Mouse (Mus musculus) stomach, postnatal 0 days (tissue): ENCODE data around the gene Sfpq. TPM values are rescaled to one million over a fixed set of nuclear protein-coding genes. Genes with fewer than 3 reads are reported as not detected.
"Not testable (repeated sequence)": the region's sequence is repeated elsewhere in the genome, so short reads cannot be mapped to it uniquely, and the experiment has no call there.

Experiments used
- ATAC-seq: fragments of 200-750 bp; cut with Nextera tagmentation; 2 replicates; pipeline ENCODE4 v1.8.0; 2017; ENCODE audit not compliant: low FRiP score, low TSS enrichment
- DNase-seq: peaks from one replicate; pipeline ENCODE4 v3.0.0-alpha.2; 2016; ENCODE audit warnings: low spot score
- H3K27ac ChIP-seq: fragments of 300-500 bp; sonication (generic); replicated peaks from 2 replicates; pipeline ENCODE4 v1.5.1; 2014; ENCODE audit warnings: mild to moderate bottlenecking, control low read depth
- H3K27me3 ChIP-seq: fragments of 300-500 bp; sonication (generic); 2 replicates; pipeline ENCODE4 v1.6.1; 2014; ENCODE audit warnings: low read length; ENCODE audit not compliant: control insufficient read depth, insufficient read depth
- H3K36me3 ChIP-seq: fragments of 300-500 bp; sonication (generic); 2 replicates; pipeline ENCODE4 v1.6.1; 2014; ENCODE audit warnings: low read length, mixed read lengths; ENCODE audit not compliant: control insufficient read depth, insufficient read depth
- H3K4me1 ChIP-seq: fragments of 300-500 bp; sonication (generic); replicated peaks from 2 replicates; pipeline ENCODE4 v1.6.1; 2014; ENCODE audit warnings: antibody characterized with exemption; ENCODE audit not compliant: control insufficient read depth, insufficient read depth
- H3K4me2 ChIP-seq: fragments of 300-500 bp; sonication (generic); replicated peaks from 2 replicates; pipeline ENCODE4 v1.6.1; 2014; ENCODE audit warnings: low read depth, mild to moderate bottlenecking, control low read depth, moderate library complexity
- H3K4me3 ChIP-seq: fragments of 300-500 bp; sonication (generic); 2 replicates; pipeline ENCODE4 v1.5.1; 2014; ENCODE audit warnings: low read depth, low read length, control low read depth
- H3K9ac ChIP-seq: fragments of 300-500 bp; sonication (generic); 2 replicates; pipeline ENCODE4 v1.6.1; 2014; ENCODE audit warnings: mild to moderate bottlenecking, low read length, control low read depth, mixed read lengths
- H3K9me3 ChIP-seq: fragments of 300-500 bp; sonication (generic); 2 replicates; pipeline ENCODE4 v1.6.1; 2016; ENCODE audit warnings: low read length; ENCODE audit not compliant: control insufficient read depth
- CTCF ChIP-seq: IDR thresholded peaks from 2 replicates; pipeline ENCODE4 v1.5.1; 2016; ENCODE audit warnings: antibody characterized with exemption, low read depth, mild to moderate bottlenecking, moderate library complexity
- EP300 ChIP-seq: optimal IDR thresholded peaks from 2 replicates; pipeline ENCODE3; 2016; ENCODE audit warnings: antibody characterized with exemption
- WGBS: fragments of 180-500 bp; shearing (Covaris S2); extraction: QIAGEN DNeasy Blood & Tissue Kit; methylation state at CpG from one replicate; pipeline ENCODE4 v1.1.7; 2014; 5-methylcytosine and 5-hydroxymethylcytosine counted together
- polyA plus RNA-seq: library from polyadenylated mRNA; unstranded; fragments of >200 nt; fragmentation: Nextera tagmentation; extraction: Ambion mirVana; gene quantifications from 2 replicates; pipeline ENCODE4 v1.2.1, GENCODE M21; 2015

The Sfpq gene
- polyA plus RNA-seq: 41.5 and 42.9 TPM in 2 replicates

DNA sequence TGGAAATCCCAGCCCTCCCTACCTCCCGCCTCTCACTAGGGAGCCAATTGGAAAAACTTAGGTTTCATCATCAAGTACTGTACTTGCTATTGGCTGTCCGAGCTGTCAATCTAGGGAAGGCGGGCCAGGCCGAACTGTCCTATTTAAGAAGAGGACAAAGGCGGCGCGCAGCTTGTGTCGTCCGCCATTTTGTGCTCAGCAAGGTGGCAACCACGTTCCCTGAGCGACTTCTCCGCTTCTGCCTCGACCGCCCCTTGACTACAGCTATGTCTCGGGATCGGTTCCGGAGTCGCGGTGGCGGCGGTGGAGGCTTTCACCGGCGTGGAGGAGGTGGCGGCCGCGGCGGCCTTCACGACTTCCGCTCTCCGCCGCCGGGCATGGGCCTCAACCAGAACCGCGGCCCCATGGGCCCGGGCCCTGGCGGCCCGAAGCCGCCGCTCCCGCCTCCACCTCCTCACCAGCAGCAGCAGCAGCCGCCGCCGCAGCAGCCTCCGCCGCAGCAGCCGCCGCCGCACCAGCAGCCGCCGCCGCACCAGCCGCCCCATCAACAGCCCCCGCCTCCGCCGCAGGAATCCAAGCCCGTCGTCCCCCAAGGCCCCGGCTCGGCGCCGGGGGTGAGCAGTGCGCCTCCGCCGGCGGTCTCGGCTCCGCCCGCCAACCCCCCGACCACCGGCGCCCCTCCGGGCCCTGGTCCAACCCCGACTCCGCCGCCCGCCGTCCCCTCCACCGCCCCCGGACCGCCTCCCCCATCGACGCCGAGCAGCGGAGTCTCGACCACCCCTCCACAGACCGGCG lies at the start of gene Sfpq:
Gene Sfpq (plus strand): TSS at position 174 of the 795 bp plus-strand sequence.
- Histone ChIP-seq H3K9ac (peak within 1 kb of the TSS; percentile 100), H3K9me3 (no peaks in the 10 kb centered on the region), H3K4me2 (peak within 1 kb of the TSS; percentile 86), H3K36me3 (peaks cover 5% of the 10 kb centered on the region; the same call in 1 of the 2 replicates), H3K27me3 (no peaks in the 10 kb centered on the region), H3K4me1 (peaks cover 3% of the 10 kb centered on the region; the same call in 1 of the 2 replicates), H3K27ac (peak within 1 kb of the TSS; percentile 99), H3K4me3 (peak within 1 kb of the TSS; percentile 100)
- ATAC-seq: peak; percentile 97
- TF ChIP-seq EP300: no peak
- no peak; the same call in 1 of the 2 replicates for TF ChIP-seq CTCF
- peak; percentile 96 for DNase-seq
- WGBS: under 1% methylated on average over 64 of the region's 87 CpGs

DNA sequence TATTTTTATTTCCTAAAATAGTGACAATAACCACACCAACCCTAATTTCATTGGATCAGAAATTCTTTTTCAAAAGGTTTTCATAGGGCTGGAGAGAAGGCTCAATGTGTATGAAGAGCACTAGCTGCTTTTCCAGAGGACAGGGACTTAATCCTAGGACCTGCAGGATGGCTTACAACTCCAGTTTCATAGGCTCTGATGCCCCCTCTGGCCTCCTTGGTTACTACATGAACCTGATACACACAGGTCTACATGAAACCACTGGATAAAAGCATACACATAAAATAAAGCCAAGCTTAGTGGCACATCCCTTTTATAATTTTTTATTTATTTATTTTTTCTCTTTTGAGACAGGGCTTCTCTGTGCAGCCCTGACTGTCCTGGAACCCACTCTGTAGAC lies 43.7 kb upstream of the Sfpq start:
- no peaks in the 10 kb centered on the region for H3K36me3 ChIP-seq
- H3K9ac ChIP-seq: no peak overlapping the region
- TF ChIP-seq CTCF (peak; percentile 64), EP300 (no peak)
- DNase-seq (peak; percentile 55), ATAC-seq (no peak)
- no peak overlapping the region for H3K4me2 ChIP-seq
- no peaks in the 10 kb centered on the region for H3K27me3 ChIP-seq
- H3K4me1 ChIP-seq: no peaks in the 10 kb centered on the region
- H3K9me3 ChIP-seq: no peaks in the 10 kb centered on the region
- no peak overlapping the region for H3K27ac ChIP-seq
- no peak overlapping the region for H3K4me3 ChIP-seq

DNA sequence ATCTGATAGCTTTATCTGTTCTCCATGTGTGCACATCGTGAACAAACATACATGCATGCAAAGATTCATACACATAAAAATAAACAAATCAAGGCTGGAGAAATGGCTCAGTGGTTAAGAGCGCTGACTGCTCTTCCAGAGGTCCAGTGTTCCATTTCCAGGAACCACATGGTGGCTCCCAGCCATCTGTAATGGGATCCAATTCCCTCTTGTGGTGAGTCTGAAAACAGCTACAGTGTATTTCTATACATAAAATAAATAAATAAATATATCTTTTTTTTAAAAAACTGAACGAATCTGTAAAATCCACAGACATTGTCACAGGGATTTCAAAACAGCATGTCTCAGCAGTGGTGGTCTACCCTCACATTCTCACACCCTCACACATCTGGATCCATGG lies 42.4 kb upstream of the Sfpq start:
- H3K4me3 ChIP-seq: no peak overlapping the region
- 70% methylated on average over 3 of the region's 3 CpGs for WGBS
- no peaks in the 10 kb centered on the region for H3K27me3 ChIP-seq
- no peak for ATAC-seq
- no peak for TF ChIP-seq EP300
- peak; percentile 44 for TF ChIP-seq CTCF
- H3K27ac ChIP-seq: no peak overlapping the region
- H3K9me3 ChIP-seq: no peaks in the 10 kb centered on the region
- H3K36me3 ChIP-seq: no peaks in the 10 kb centered on the region
- no peak overlapping the region for H3K9ac ChIP-seq
- no peaks in the 10 kb centered on the region for H3K4me1 ChIP-seq
- DNase-seq: no peak
- no peak overlapping the region for H3K4me2 ChIP-seq

DNA sequence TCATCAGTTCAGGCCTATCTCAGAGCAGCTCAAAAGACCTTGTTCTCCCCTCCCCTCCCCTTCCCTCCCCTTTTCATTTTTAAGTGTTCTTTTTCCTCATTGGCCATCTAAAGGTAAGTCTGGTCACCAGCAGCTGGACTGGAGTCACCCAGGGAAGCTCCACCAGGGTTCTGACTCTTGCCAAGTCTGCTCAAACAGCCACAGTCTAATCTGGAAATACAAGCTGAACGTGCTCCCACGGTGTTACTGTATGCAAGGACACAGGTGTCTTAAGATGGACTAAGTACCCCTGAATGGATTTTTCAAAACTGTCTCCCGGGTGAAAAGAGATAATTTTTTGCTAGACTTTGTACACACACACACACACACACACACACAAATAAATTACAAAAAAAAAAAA lies 37.8 kb upstream of the Sfpq start:
- H3K9me3 ChIP-seq: no peaks in the 10 kb centered on the region
- no peaks in the 10 kb centered on the region for H3K36me3 ChIP-seq
- H3K9ac ChIP-seq: no peak overlapping the region
- H3K27ac ChIP-seq: no peak overlapping the region
- WGBS: 52% methylated on average over 3 of the region's 3 CpGs
- no peak overlapping the region for H3K4me2 ChIP-seq
- no peak for DNase-seq
- H3K4me3 ChIP-seq: no peak overlapping the region
- H3K27me3 ChIP-seq: no peaks in the 10 kb centered on the region
- TF ChIP-seq CTCF (no peak), EP300 (no peak)
- no peaks in the 10 kb centered on the region for H3K4me1 ChIP-seq
- no peak for ATAC-seq

DNA sequence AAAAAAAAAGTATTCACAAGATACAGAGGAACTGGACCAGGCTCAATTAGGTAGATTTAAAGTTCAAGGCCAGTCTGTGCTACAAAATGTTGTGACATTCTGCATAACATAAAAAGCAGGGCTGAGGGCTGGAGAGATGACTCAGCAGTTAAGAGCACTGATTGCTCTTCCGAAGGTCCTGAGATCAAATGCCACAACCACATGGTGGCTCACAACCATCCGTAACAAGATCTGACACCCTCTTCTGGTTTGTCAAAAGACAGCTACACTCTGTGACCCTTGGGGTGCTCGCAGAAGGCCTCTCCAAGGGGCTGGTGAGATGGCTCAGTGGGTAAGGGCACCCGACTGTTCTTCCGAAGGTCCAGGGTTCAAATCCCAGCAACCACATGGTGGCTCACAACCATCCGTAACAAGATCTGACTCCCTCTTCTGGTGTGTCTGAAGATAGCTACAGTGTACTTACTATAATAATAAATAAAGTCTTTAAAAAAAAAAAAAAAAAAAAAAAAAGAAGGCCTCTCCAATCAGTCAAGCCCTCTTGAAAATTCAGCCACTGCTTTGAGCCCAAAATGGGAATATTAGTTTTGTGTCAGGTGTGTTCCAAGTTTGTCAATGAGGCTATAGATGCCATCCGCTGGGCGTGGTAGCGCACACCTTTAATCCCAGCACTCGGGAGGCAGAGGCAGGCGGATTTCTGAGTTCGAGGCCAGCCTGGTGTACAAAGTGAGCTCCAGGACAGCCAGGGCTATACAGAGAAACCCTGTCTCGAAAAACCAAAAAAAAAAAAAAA lies 37.2 kb upstream of the Sfpq start:
- H3K9me3 ChIP-seq, DNase-seq, H3K4me3 ChIP-seq, H3K4me2 ChIP-seq, ATAC-seq, H3K9ac ChIP-seq, H3K27ac ChIP-seq, H3K27me3 ChIP-seq, H3K36me3 ChIP-seq, H3K4me1 ChIP-seq: not testable (repeated sequence)
- WGBS: 78% methylated on average over 11 of the region's 13 CpGs

DNA sequence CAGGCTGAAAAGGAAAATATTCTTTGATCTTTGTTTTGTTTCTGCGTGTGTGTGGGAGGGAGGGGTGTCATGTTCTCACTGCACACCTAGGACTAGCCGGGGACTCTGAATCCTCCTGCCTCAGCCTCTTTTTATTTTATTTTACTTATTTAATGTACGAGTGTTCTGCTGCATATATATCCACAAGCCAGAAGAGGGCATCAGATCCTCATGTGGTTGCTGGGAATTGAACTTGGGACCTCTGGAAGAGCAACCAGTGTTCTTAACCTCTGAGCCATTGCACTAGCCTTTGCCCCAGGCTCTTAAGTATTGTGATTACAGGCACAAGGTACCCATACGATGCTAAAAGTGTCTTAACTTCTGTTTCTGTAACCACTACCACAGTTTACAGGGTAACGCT lies 34.4 kb upstream of the Sfpq start:
- Histone ChIP-seq H3K27ac (no peak overlapping the region), H3K36me3 (no peaks in the 10 kb centered on the region), H3K4me2 (no peak overlapping the region), H3K4me3 (no peak overlapping the region), H3K27me3 (no peaks in the 10 kb centered on the region), H3K9me3 (no peaks in the 10 kb centered on the region), H3K9ac (no peak overlapping the region), H3K4me1 (no peaks in the 10 kb centered on the region)
- 80% methylated on average over 5 of the region's 5 CpGs for WGBS
- DNase-seq (no peak), ATAC-seq (no peak)
- TF ChIP-seq CTCF: peak; percentile 24; the same call in 1 of the 2 replicates
- TF ChIP-seq EP300: no peak
